Mouse (Mus musculus): ENCODE data around the gene Sp6. TPM values are rescaled to one million over a fixed set of nuclear protein-coding genes. Genes with fewer than 3 reads are reported as not detected.

Gene Sp6
- polyA plus RNA-seq, 1 experiment, result 6.0 TPM

- H3K4me3 ChIP-seq, result no peak overlapping the region
- no peak overlapping the region for H3ac ChIP-seq (ENCODE audit: control insufficient read depth, insufficient read length)
- TF ChIP-seq CEBPB (IDR thresholded peaks at IDR 0.05; ENCODE audit: insufficient read depth, poor library complexity, severe bottlenecking) (peak; percentile 47), TCF12 (IDR thresholded peaks at IDR 0.05; ENCODE audit: insufficient read depth, poor library complexity, severe bottlenecking) (no peak)
- H3K79me2 ChIP-seq (ENCODE audit: control insufficient read depth, insufficient read depth), result peaks cover 62% of the 10 kb centered on the region
- H3K4me2 ChIP-seq (ENCODE audit: low read depth), result peak overlapping the region; percentile 43
- no peaks in the 10 kb centered on the region for H3K27me3 ChIP-seq (ENCODE audit: control insufficient read depth, insufficient read depth, insufficient read length)
- H3K36me3 ChIP-seq (ENCODE audit: control insufficient read depth, insufficient read depth), result no peaks in the 10 kb centered on the region
Measured at GRCm38 (mm10) chr11:96972906-96973305, 40.3 kb upstream of the Sp6 start.

GRCm38 (mm10) chr11:96973426-96973964, 39.7 kb upstream of the Sp6 start:
- Histone ChIP-seq H3K4me3 (no peak overlapping the region), H3ac (ENCODE audit: control insufficient read depth, insufficient read length) (no peak overlapping the region), H3K27me3 (ENCODE audit: control insufficient read depth, insufficient read depth, insufficient read length) (no peaks in the 10 kb centered on the region), H3K79me2 (ENCODE audit: control insufficient read depth, insufficient read depth) (peaks cover 56% of the 10 kb centered on the region), H3K36me3 (ENCODE audit: control insufficient read depth, insufficient read depth) (no peaks in the 10 kb centered on the region), H3K4me2 (ENCODE audit: low read depth) (peak overlapping the region; percentile 43)
- TF ChIP-seq MYOD1 (IDR thresholded peaks at IDR 0.05; ENCODE audit: control insufficient read depth in 1 of 3, insufficient read length in 2 of 3, low read depth in 2 of 3) (peak in 2 of 3 experiments; percentile 64 to 84), REST (IDR thresholded peaks at IDR 0.05; ENCODE audit: insufficient read depth, insufficient read length) (no peak), CEBPB (IDR thresholded peaks at IDR 0.05; ENCODE audit: insufficient read depth, poor library complexity, severe bottlenecking) (no peak)

- H3K36me3 ChIP-seq (ENCODE audit: control insufficient read depth, insufficient read depth), result no peaks in the 10 kb centered on the region
- H3K4me3 ChIP-seq, result no peak overlapping the region
- no peaks in the 10 kb centered on the region for H3K27me3 ChIP-seq (ENCODE audit: control insufficient read depth, insufficient read depth, insufficient read length)
- peaks cover 47% of the 10 kb centered on the region for H3K79me2 ChIP-seq (ENCODE audit: control insufficient read depth, insufficient read depth)
- no peak overlapping the region for H3ac ChIP-seq (ENCODE audit: control insufficient read depth, insufficient read length)
- TF ChIP-seq MAX (IDR thresholded peaks at IDR 0.05; ENCODE audit: low read depth), result no peak
- TF ChIP-seq POLR2A (IDR thresholded peaks at IDR 0.05; ENCODE audit: insufficient read length, low read depth), result no peak
- TF ChIP-seq TCF12 (IDR thresholded peaks at IDR 0.05; ENCODE audit: insufficient read depth, poor library complexity, severe bottlenecking), result no peak
- TF ChIP-seq USF1 (IDR thresholded peaks at IDR 0.05; ENCODE audit: low read depth), result no peak
- TF ChIP-seq POLR2AphosphoS2 (IDR thresholded peaks at IDR 0.05; ENCODE audit: insufficient read length, low read depth), result no peak
- no peak overlapping the region for H3K4me2 ChIP-seq (ENCODE audit: low read depth)
Measured at GRCm38 (mm10) chr11:96974813-96975212, 38.4 kb upstream of the Sp6 start.

GRCm38 (mm10) chr11:96975511-96976378, 37.4 kb upstream of the Sp6 start:
- no peak for TF ChIP-seq USF1 (IDR thresholded peaks at IDR 0.05; ENCODE audit: low read depth)
- no peak for TF ChIP-seq MYOG (IDR thresholded peaks at IDR 0.05; ENCODE audit: control insufficient read depth in 1 of 3, insufficient read depth in 1 of 3, insufficient read length in 2 of 3, low read depth in 2 of 3)
- TF ChIP-seq REST (IDR thresholded peaks at IDR 0.05; ENCODE audit: insufficient read depth, insufficient read length), result no peak
- TF ChIP-seq POLR2A (IDR thresholded peaks at IDR 0.05; ENCODE audit: insufficient read length, low read depth), result no peak
- no peak for TF ChIP-seq MAX (IDR thresholded peaks at IDR 0.05; ENCODE audit: low read depth)
- no peak for TF ChIP-seq TCF12 (IDR thresholded peaks at IDR 0.05; ENCODE audit: insufficient read depth, poor library complexity, severe bottlenecking)
- TF ChIP-seq SRF (IDR thresholded peaks at IDR 0.05; ENCODE audit: control insufficient read depth, insufficient read length, low read depth), result no peak
- TF ChIP-seq MYOD1 (IDR thresholded peaks at IDR 0.05; ENCODE audit: control insufficient read depth in 1 of 3, insufficient read length in 2 of 3, low read depth in 2 of 3), result no peak
- peak; percentile 21 for TF ChIP-seq POLR2AphosphoS2 (IDR thresholded peaks at IDR 0.05; ENCODE audit: insufficient read length, low read depth)
- no peak overlapping the region for H3ac ChIP-seq (ENCODE audit: control insufficient read depth, insufficient read length)
- H3K4me3 ChIP-seq, result peak overlapping the region; percentile 44
- H3K27me3 ChIP-seq (ENCODE audit: control insufficient read depth, insufficient read depth, insufficient read length), result no peaks in the 10 kb centered on the region
- peak overlapping the region; percentile 100 for H3K4me2 ChIP-seq (ENCODE audit: low read depth)
- H3K79me2 ChIP-seq (ENCODE audit: control insufficient read depth, insufficient read depth), result peaks cover 45% of the 10 kb centered on the region
- no peaks in the 10 kb centered on the region for H3K36me3 ChIP-seq (ENCODE audit: control insufficient read depth, insufficient read depth)

GRCm38 (mm10) chr11:96976379-96976687, 36.9 kb upstream of the Sp6 start:
- peaks cover 40% of the 10 kb centered on the region for H3K79me2 ChIP-seq (ENCODE audit: control insufficient read depth, insufficient read depth)
- TF ChIP-seq MYOD1 (IDR thresholded peaks at IDR 0.05; ENCODE audit: control insufficient read depth in 1 of 3, insufficient read length in 2 of 3, low read depth in 2 of 3) (peak in 1 of 3 experiments; percentile 29), TCF3 (IDR thresholded peaks at IDR 0.05; ENCODE audit: insufficient read length, low read depth) (no peak)
- H3ac ChIP-seq (ENCODE audit: control insufficient read depth, insufficient read length), result peak overlapping the region; percentile 91

More at GRCm38 (mm10) chr11:96976379-96976687, 36.9 kb upstream of the Sp6 start:
- Histone ChIP-seq H3K27me3 (ENCODE audit: control insufficient read depth, insufficient read depth, insufficient read length) (no peaks in the 10 kb centered on the region), H3K4me3 (peak overlapping the region; percentile 44), H3K4me2 (ENCODE audit: low read depth) (peak overlapping the region; percentile 100), H3K36me3 (ENCODE audit: control insufficient read depth, insufficient read depth) (no peaks in the 10 kb centered on the region)
